Mouse (Mus musculus) limb, embryonic 10.5 days (tissue): ENCODE data around the gene 1700018B08Rik. TPM values are rescaled to one million over a fixed set of nuclear protein-coding genes. Genes with fewer than 3 reads are reported as not detected.
A peak's percentile ranks its signal among the peaks of the same experiment; 100 is the strongest.

Experiments used
- DNase-seq: peaks from one replicate; pipeline ENCODE4 v3.0.0-alpha.2; 2017; ENCODE audit warnings: low spot score
- H3K27ac ChIP-seq: fragments of 300-500 bp; sonication (generic); 2 replicates; pipeline ENCODE4 v1.5.1; 2016; ENCODE audit warnings: mild to moderate bottlenecking
- H3K27me3 ChIP-seq: fragments of 300-500 bp; sonication (generic); 2 replicates; pipeline ENCODE4 v1.6.1; 2016; ENCODE audit warnings: low read depth, mild to moderate bottlenecking; ENCODE audit not compliant: poor library complexity, severe bottlenecking
- H3K36me3 ChIP-seq: fragments of 300-500 bp; sonication (generic); 2 replicates; pipeline ENCODE4 v1.6.1; 2016; ENCODE audit warnings: mild to moderate bottlenecking, moderate library complexity
- H3K4me1 ChIP-seq: fragments of 300-500 bp; sonication (generic); 2 replicates; pipeline ENCODE4 v1.6.1; 2016
- H3K4me3 ChIP-seq: fragments of 300-500 bp; sonication (generic); 2 replicates; pipeline ENCODE4 v1.5.1; 2016; ENCODE audit warnings: mild to moderate bottlenecking, moderate library complexity
- H3K9me3 ChIP-seq: fragments of 300-500 bp; sonication (generic); replicated peaks from 2 replicates; pipeline ENCODE4 v1.6.1; 2016; ENCODE audit warnings: mild to moderate bottlenecking
- WGBS: fragments of 180-500 bp; shearing (Covaris S2); methylation state at CpG from one replicate; pipeline ENCODE4 v1.1.7; 2016; 5-methylcytosine and 5-hydroxymethylcytosine counted together
- polyA plus RNA-seq: library from polyadenylated mRNA; unstranded; fragments of >200 nt; fragmentation: Nextera tagmentation; extraction: Ambion mirVana; gene quantifications from 2 replicates; pipeline ENCODE4 v1.2.1, GENCODE M21; 2016

Gene 1700018B08Rik
- polyA plus RNA-seq, 1 experiment from 2014 or later, result not detected

DNA sequence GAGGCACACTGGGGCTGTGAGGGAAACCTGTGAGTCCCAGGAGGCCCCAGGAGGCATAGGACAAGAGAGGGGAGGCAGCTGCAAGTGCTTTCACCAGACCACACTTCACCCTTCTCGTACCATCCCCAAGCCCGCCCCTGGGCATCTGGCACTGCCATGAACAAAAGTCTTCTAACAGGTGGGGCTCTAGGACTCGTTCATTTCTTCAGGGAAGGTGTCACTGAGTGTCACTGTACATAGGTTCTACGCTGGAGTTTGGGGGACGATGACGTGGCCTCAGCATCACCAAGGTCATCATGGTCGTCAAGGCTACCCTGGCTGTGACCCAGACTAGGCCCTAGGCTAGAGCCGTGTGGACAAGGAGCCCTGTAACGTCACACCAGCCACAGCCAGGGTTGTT lies 16.4 kb downstream of the 1700018B08Rik start:
- Histone ChIP-seq H3K27ac (no peak overlapping the region), H3K4me1 (peaks cover 8% of the 10 kb centered on the region), H3K4me3 (no peak overlapping the region), H3K36me3 (no peaks in the 10 kb centered on the region), H3K27me3 (peaks cover 33% of the 10 kb centered on the region), H3K9me3 (no peaks in the 10 kb centered on the region)
- no peak for DNase-seq
- 89% methylated on average over 9 of the region's 9 CpGs for WGBS

DNA sequence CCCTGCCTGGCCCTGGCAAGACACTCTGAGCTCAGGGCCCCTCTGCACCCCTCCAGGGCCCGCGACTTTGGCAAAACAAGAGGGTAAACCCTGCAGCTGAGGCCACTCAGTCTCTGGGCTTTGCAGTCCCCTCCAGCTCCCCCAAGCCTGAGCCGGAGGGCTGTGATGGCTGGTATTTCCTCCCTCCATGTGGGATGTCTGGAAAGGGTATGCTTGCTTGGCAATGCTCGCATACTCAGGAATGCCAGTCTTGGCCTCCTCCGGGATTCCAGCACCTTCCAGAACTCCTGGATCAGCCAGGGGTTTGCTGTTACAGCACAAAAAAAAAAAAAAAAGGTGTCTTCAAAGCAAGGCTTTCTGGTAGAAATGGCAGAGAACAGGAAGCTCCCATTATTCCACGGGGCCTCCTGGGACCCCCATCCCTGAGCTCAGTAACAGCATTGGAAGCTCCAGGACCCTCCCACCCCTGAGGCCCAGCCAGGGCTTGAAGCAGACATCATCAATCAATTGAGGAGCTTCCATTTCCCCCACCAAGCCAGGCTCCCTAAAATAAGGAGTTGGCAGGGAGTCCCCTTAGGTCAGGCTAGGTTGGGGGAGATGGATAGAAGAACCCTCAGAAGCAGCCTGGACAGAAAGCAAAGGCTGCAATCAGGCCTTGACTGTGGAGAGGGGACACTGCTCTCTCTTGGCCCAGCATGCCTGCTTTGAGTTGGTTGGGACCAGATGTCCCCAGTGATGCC lies 17.1 kb downstream of the 1700018B08Rik start:
- Histone ChIP-seq H3K9me3 (no peaks in the 10 kb centered on the region), H3K27ac (no peak overlapping the region), H3K36me3 (no peaks in the 10 kb centered on the region), H3K4me3 (no peak overlapping the region), H3K4me1 (peaks cover 8% of the 10 kb centered on the region), H3K27me3 (peaks cover 33% of the 10 kb centered on the region)
- WGBS, result 66% methylated on average over 6 of the region's 6 CpGs
- no peak for DNase-seq

DNA sequence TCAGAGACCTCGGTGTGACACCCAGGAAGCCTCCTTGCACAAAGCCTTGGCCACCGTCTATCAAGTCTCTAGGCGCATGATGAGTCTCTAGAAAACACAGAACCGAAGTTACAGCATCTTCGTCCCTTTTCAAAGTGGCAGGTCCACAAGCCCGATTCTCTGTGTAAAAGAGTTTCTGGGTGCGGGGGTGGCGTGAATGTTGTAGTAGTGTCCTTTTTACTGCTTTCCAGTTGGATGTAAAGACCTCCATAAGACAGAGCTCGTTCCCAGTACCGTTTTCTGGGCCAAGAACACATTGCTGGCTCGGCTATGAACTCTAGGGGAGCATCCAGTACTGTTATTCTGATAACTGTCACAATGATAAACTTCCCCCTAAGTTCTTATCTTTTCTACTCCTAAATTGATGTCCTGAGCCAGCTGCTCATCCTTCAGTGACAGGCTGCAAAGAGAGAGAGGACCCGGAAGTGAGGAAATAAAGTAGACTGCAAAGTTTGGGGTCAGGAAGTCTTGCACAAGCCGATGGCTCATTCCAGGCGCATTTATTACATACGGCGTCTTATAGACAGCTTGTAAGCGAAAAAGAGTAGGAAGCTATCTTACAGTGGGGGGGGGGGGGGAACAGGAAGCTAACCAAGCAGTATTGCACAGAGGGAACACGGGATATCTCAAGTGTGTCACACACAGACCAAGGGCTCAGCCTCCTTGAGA lies 18.9 kb downstream of the 1700018B08Rik start:
- no peak for DNase-seq
- Histone ChIP-seq H3K27me3 (peaks cover 20% of the 10 kb centered on the region), H3K36me3 (no peaks in the 10 kb centered on the region), H3K27ac (no peak overlapping the region), H3K9me3 (no peaks in the 10 kb centered on the region), H3K4me3 (no peak overlapping the region), H3K4me1 (peaks cover 8% of the 10 kb centered on the region)
- 81% methylated on average over 18 of the region's 18 CpGs for WGBS

DNA sequence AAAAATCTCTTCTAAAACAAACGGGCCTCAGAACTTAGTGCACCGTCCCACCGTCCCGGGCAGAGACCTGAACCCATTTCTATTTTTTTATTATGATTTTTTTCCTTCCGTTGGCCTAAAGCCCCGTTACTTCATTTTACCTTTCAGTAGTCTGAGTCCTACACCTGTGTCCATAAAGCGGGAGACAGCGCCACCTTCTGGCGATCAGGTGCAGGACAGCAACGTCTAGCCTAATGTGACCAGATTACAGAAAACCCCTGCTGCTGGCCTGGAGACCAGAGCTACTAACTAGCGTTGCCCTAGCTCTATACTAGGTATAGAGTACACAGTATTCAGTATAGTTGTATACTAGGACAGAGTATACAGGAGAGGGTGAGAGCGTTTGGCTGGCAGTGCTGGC lies 30.7 kb downstream of the 1700018B08Rik start:
- DNase-seq, result peak; percentile 92
- H3K27me3 ChIP-seq, result peaks cover 54% of the 10 kb centered on the region
- 12% methylated on average over 12 of the region's 12 CpGs for WGBS
- H3K9me3 ChIP-seq, result no peaks in the 10 kb centered on the region
- no peaks in the 10 kb centered on the region for H3K36me3 ChIP-seq
- no peak overlapping the region for H3K4me3 ChIP-seq
- no peak overlapping the region for H3K27ac ChIP-seq
- H3K4me1 ChIP-seq, result peaks cover 18% of the 10 kb centered on the region

DNA sequence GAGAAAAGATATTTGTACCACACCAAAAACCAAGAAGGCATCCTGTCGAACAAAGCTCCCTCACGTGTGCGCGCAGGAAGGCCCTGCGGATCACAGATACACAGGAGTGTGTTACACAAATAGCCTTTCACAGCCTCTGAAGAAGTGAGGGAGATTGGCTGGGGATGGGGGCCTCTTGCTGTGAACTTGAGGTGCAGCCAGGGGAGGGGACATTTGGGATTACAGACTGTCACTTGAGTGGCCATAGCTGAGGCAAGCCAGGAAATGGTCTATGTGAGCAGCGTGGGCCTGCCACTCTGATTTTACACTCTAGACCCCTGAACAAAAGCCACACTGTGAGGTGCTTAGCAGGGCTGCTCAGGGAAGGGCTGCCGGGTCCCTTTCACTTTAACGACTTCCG lies 32.4 kb downstream of the 1700018B08Rik start:
- H3K27ac ChIP-seq, result peak overlapping the region; percentile 70
- H3K4me1 ChIP-seq, result peaks cover 22% of the 10 kb centered on the region
- no peak overlapping the region for H3K4me3 ChIP-seq
- H3K36me3 ChIP-seq, result no peaks in the 10 kb centered on the region
- 60% methylated on average over 9 of the region's 9 CpGs for WGBS
- no peaks in the 10 kb centered on the region for H3K9me3 ChIP-seq
- peaks cover 65% of the 10 kb centered on the region for H3K27me3 ChIP-seq
- no peak for DNase-seq

DNA sequence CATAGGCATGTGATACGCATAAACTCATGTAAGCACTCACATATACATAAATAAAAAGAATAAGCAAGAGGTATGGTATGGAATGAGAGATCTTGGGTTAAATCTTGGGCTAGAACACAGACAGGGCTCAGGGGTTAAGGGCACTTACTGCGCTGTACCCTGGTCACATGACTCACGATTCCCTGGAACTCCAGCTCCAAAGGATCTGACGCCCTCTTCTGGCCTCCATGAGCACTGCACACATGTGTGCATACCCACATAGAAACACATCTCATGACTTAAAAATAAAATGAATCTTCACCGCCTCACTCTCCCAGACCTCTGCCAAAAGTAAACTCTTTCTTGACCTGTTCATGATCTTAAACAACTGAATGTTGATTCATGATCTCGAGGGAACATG lies 46.5 kb downstream of the 1700018B08Rik start:
- Histone ChIP-seq H3K27ac (peak overlapping the region; percentile 46; the same call in 1 of the 2 replicates), H3K4me1 (peaks cover 54% of the 10 kb centered on the region), H3K36me3 (no peaks in the 10 kb centered on the region), H3K27me3 (peaks cover 25% of the 10 kb centered on the region), H3K4me3 (no peak overlapping the region), H3K9me3 (no peaks in the 10 kb centered on the region)
- DNase-seq, result no peak
- 91% methylated on average over 6 of the region's 6 CpGs for WGBS

DNA sequence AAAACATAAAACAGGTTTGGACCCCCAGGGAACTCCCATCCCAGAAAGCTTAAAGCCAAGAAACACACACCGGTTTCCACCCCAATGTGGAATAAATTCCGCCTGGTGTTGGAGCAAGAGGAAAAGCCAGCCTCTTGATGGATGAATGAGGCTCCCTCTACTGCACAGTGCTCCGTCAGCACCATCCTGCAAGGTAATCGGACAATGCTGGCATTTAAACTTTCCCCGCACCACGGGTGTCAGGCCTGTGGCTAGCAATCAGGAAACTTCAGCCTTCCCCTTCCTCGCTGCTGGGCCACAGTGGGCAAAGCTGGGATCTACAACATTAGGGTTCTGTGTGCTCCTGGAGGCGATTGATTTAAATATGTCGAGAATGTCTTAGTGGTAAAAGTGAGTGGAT lies 52.5 kb downstream of the 1700018B08Rik start:
- no peak for DNase-seq
- H3K4me3 ChIP-seq, result no peak overlapping the region
- WGBS, result 65% methylated on average over 9 of the region's 9 CpGs

DNA sequence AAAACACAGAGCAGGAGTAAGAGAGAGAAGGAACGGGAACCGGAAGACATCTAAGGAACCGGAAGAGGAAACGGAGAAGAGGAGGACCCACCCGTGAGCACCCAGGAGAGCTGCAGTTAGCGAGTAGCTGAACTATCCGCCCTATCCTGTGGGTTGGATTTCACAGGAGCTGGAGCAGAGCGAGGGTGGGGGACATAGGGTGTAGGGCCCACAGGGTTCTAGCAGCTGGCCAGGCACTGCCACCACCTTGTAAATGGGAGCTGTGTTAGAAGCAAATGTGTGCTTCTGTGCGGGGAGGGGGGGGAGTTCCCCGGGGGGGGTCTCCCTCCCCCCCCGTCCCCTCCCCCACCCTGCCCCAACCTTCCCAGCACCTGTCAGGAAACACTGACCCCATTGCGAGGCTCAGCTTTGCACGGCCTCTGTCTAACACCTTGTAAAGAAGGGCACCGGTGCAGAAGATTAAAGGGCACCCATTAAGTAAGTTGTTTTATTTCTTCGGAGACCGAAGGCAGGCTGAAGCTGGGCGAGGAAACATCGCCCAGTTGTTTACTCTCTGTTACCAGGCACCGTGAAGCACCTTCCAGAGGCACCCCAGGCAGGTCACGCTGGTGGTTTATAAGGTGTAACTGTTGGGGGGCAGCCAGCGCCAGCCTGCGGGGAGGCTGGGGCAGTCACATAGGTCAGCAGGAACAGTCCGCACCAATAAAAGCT lies 59.9 kb downstream of the 1700018B08Rik start:
- H3K27me3 ChIP-seq, result peaks cover 15% of the 10 kb centered on the region
- no peaks in the 10 kb centered on the region for H3K9me3 ChIP-seq
- H3K4me3 ChIP-seq, result no peak overlapping the region; the same call in 1 of the 2 replicates
- DNase-seq, result no peak
- 44% methylated on average over 23 of the region's 23 CpGs for WGBS
- peaks cover 38% of the 10 kb centered on the region for H3K4me1 ChIP-seq
- peak overlapping the region; percentile 71; the same call in 1 of the 2 replicates for H3K27ac ChIP-seq
- no peaks in the 10 kb centered on the region for H3K36me3 ChIP-seq

More for the DNA sequence above, 52.5 kb downstream of the 1700018B08Rik start:
- Histone ChIP-seq H3K27ac (peak overlapping the region; percentile 31; the same call in 1 of the 2 replicates), H3K36me3 (no peaks in the 10 kb centered on the region), H3K4me1 (peaks cover 30% of the 10 kb centered on the region), H3K9me3 (no peaks in the 10 kb centered on the region), H3K27me3 (peaks cover 3% of the 10 kb centered on the region; the same call in 1 of the 2 replicates)

Other genes with a start within 250 kb of the 1700018B08Rik start
- gene Fbxo31, start 34.5 kb upstream of the 1700018B08Rik start, polyA plus RNA-seq, result 15.3 and 17.9 TPM in 2 replicates
- gene Map1lc3b, start 46.0 kb upstream of the 1700018B08Rik start, polyA plus RNA-seq, result 179 and 189 TPM in 2 replicates
- gene Zcchc14, start 108.6 kb upstream of the 1700018B08Rik start, polyA plus RNA-seq, result 13.8 and 15.2 TPM in 2 replicates
- 0.65 and 0.69 TPM in 2 replicates for gene Jph3, start 185.3 kb upstream of the 1700018B08Rik start, polyA plus RNA-seq